Mouse (Mus musculus) mature B cell (primary cell): Measurements from ENCODE around the gene Apba2.

Experiments
- in situ Hi-C: fragments of 300-500 bp; cut with MboI; formaldehyde crosslinking; loops from 2 replicates; pipeline ENCODE4 v1.14.3; 2019

Apba2 gene

GRCm38 (mm10) chr7:64586571-64586970, 85.1 kb downstream of the Apba2 start:
- in situ Hi-C loops, result no loop called here

DNA sequence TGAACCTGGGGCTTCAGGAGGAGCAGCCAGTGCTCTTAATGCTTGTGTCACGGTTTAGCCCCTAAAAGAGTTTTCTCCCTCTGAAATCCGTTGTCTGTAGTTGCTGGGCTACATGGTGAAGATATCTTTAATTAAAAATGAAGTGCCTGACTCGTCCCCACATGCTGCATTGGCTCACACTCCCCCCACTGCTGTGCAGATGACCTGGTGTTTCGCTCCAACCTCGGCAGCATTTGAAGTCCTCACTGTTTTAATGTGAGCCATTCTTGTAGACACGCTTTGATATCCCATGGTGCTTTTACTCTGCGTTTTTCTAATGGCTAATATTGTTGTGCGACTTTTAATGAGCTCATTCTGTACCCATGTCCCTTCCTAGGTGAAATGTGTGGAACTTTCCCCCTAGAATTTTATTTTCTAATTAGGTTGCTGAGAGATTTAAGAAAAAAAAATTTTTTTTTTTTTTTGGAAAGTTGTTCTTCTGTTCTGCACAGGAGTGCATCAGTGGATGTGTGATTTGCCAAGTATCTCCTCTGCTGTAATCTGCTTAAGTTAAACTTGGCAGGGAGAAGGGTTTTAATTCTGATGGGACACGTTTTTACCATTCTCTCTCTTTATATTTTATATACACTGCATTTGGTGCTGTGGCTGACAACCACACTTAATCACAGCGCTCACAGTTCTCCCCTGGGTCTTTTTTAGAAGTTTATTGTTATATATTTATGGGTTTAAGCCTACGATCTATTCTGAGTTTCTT, 87.3 kb downstream of the Apba2 start:
- in situ Hi-C loops, result no loop called here

GRCm38 (mm10) chr7:64595256-64595655, 93.8 kb downstream of the Apba2 start:
- in situ Hi-C loops, result no loop called here

DNA sequence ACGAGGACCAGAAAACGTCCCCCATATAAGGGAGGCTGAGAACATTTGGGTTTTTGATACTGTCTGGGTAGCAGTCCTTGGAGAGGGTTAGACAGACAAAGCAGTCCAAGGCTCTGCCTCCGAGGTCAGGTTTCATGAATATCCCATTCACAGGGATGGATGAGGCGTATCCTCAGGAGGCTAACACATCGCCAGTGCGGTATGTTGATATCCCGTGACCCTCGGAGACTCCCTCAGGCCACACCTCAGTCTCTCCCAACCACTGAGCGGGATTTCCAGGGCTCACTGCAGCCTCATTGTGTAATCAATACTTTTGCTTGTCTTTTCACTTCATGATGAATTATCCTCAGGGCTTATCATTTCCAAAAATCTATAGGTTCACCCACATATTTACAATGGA, 95.1 kb downstream of the Apba2 start:
- in situ Hi-C loops, result no loop called here

DNA sequence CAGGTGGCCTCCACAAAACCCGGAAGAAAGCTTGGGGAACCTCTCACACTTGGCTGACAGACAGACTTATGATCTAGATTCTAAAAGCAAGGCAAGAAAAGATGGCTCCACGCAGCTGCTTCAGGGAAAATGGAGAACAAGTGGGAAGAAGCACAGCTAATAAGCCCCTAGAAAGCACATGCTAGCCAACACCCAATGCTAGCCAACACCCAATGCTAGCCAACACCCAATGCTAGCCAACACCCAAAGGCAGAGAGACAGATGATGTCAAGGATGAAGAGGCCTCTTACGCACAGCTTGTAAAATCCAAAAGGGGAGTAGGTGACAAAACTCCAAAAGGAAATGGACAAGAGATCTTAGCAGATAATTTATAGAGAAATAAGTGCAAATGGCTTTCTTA, 108.4 kb downstream of the Apba2 start:
- in situ Hi-C loops, result no loop called here

DNA sequence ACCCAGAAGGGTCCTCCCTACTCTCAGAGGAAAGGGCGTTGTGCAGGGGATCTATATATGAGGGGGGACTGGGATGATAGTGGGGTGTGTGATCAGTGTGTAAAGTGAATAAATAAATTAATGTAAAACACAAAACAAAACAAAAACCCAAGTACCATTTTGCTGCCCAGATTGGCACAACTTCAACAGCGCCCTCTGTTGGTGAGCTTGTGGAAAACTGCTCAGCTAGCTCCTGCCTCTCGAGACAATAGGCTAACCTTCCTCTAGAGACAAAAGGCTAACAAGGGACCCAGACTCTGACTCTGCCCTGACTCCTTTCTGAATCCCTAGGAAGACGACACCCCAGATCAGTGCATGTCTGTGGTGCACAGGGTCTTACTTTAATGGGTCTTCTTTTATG, 109.4 kb downstream of the Apba2 start:
- in situ Hi-C loops, result no loop called here

- in situ Hi-C loops, result no loop called here
These were observed 117.8 kb downstream of the Apba2 start for GRCm38 (mm10) chr7:64619261-64619660.

GRCm38 (mm10) chr7:64626494-64626893, 125.0 kb downstream of the Apba2 start:
- in situ Hi-C loops, result loop anchor here (10.0 kb wide), 1 partner anchor 62 kb away; no protein-coding TSS in a partner anchor

- in situ Hi-C loops, result loop anchor here (10.0 kb wide), 1 partner anchor 63 kb away; no protein-coding TSS in a partner anchor
These were observed 126.6 kb downstream of the Apba2 start for GRCm38 (mm10) chr7:64627972-64628655.

DNA sequence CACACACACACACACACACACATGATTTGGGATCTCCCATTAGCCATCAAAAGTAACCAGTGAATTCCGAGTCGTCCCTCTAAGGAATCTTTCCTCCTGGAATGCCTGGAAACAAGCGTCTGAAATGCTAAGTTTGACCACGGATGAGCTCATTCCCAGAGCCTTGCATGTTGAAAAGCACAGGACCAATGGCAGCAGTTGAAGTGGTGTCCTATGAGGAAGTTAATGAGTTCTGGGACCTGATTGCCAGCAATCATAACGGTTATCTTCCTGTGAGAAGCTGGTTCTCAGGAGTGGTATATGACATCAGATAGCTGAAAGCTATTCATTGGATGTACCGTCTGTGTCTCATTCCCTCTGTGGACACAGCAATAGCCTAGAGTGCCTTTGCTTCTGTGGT, 129.2 kb downstream of the Apba2 start:
- in situ Hi-C loops, result no loop called here

- in situ Hi-C loops, result no loop called here
These were observed 129.6 kb downstream of the Apba2 start for GRCm38 (mm10) chr7:64631131-64631530.

GRCm38 (mm10) chr7:64631781-64632351, 130.4 kb downstream of the Apba2 start:
- in situ Hi-C loops, result no loop called here

- in situ Hi-C loops, result no loop called here
These were observed 131.7 kb downstream of the Apba2 start for GRCm38 (mm10) chr7:64633182-64633581.

GRCm38 (mm10) chr7:64633916-64634315, 132.4 kb downstream of the Apba2 start:
- in situ Hi-C loops, result no loop called here

GRCm38 (mm10) chr7:64634482-64634881, 133.0 kb downstream of the Apba2 start:
- in situ Hi-C loops, result no loop called here

DNA sequence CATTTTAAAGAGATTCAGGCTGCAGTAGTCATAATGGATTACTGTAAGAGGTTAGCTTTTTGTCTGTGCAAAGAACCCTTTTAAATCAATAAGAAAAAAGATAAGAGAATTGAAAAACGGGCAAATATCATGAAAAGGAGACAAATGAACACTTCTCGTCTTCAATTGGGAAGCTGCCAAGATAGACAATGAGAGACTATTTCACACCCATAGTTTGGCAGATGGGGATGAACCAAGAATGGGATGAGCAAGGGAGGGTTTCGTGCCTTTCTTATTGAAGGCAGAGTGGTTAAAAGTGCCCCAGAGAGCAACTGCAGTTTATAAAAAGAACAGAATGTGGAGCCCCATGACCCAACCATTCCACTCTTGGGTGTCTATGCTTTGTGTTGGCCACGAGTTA, 137.4 kb downstream of the Apba2 start:
- in situ Hi-C loops, result no loop called here

DNA sequence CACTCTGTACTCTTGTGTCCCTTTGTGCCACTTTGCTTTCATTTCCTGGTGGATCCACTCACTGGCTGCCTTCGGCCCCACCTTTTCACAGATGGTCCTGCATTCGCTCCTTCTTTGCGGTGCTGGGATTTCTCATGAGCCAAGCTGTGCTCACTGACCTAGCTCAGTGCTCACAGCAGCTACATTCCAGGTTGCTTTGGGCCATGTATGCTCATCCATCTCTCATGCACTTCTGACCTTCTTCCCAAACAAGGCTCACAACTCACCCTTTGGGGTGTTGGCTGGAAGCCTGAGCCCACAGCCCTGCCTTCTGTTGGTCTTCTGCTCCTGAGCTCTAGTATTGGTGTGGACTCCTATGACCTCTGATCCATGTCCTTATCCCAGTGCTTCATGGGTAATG, 139.1 kb downstream of the Apba2 start:
- in situ Hi-C loops, result no loop called here

- in situ Hi-C loops, result no loop called here
These were observed 141.4 kb downstream of the Apba2 start for GRCm38 (mm10) chr7:64642903-64643302.

DNA sequence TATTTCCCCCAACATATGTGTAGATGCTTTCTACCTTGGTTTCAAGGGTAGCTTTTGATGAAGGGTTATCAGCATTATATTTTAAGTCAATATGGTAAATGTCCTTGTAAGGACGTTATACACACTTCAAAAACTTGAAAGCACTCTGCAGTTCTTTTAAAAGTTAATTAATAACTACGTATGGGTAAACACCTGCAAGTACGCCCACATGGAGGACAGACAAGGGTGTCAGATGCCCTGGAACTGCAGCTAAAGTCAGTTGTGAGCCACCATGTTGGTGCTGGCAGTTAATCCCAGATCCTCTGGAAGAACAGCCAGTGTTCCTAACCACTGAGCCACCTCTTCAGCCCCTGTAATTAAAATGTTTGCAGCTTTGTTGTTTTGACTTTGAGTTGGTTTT, 144.0 kb downstream of the Apba2 start:
- in situ Hi-C loops, result no loop called here

- in situ Hi-C loops, result no loop called here
These were observed 144.5 kb downstream of the Apba2 start for GRCm38 (mm10) chr7:64646046-64646445.

- in situ Hi-C loops, result no loop called here
These were observed 147.6 kb downstream of the Apba2 start for GRCm38 (mm10) chr7:64648947-64649607.

GRCm38 (mm10) chr7:64651963-64652362, 150.5 kb downstream of the Apba2 start:
- in situ Hi-C loops, result no loop called here
